Mouse (Mus musculus): ENCODE measurements around the gene Ptprd.

Gene Ptprd

DNA sequence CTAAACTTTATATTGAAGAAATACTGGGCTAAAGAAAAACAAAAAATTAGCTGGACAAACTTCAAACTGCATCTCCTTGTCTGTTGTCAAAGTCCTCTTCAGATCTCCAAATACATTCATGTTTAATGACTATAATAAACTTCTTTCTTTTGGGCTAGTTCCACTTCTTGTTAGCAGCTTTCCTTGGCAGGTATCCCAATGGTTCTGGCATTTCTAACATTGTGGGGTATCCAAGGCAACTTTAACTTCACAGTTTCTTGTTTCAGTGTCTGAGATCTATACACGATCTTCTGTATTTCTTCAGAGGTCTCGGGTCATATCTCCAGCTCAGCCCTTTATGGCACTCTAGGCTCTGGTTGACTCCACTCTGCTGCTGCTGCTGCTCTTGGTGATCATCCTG, 434.5 kb downstream of the Ptprd start:
- no peaks in the 10 kb centered on the region for H3K27me3 ChIP-seq (ENCODE audit: insufficient read depth, low read length)
- no peaks in the 10 kb centered on the region for H3K36me3 ChIP-seq (ENCODE audit: insufficient read depth, low read length)
- TF ChIP-seq POU5F1 (IDR thresholded peaks at IDR 0.05; ENCODE audit: borderline replicate concordance, low read length) = no peak
- no peak for TF ChIP-seq CTCF (conservative IDR thresholded peaks at IDR 0.05; ENCODE audit: low read length)
- TF ChIP-seq NANOG (IDR thresholded peaks at IDR 0.05; ENCODE audit: borderline replicate concordance, low read length) = no peak
- H3K4me1 ChIP-seq (replicated peaks; ENCODE audit: low read depth, low read length) = no peaks in the 10 kb centered on the region
- H3K9me3 ChIP-seq (ENCODE audit: low read length) = no peaks in the 10 kb centered on the region
- H3K4me3 ChIP-seq (replicated peaks; ENCODE audit: low read length) = no peak overlapping the region

DNA sequence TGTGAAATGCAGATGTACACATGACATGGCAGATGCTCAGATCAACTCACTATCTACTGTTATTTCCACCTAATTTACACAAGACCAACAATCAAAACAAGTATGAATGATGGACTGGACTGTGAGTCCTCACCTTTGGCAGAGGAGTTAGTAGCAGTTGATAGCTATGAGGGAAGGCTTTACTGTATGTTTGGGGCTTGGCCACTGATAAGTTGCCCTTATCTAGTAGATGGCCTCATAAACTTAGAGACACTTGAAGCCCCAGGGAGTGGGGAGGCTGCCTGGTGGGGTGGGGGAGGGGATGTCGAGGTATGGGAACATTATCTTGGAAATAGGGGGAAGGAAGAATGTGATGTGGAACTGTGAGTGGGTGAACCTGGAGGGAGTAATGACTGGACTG, 448.0 kb downstream of the Ptprd start:
- Histone ChIP-seq H3K4me1 (replicated peaks; ENCODE audit: low read depth, low read length) (no peaks in the 10 kb centered on the region), H3K36me3 (ENCODE audit: insufficient read depth, low read length) (no peaks in the 10 kb centered on the region), H3K4me3 (replicated peaks; ENCODE audit: low read length) (no peak overlapping the region), H3K9me3 (ENCODE audit: low read length) (no peaks in the 10 kb centered on the region), H3K27me3 (ENCODE audit: insufficient read depth, low read length) (no peaks in the 10 kb centered on the region)
- no peak for TF ChIP-seq POU5F1 (IDR thresholded peaks at IDR 0.05; ENCODE audit: borderline replicate concordance, low read length)
- TF ChIP-seq CTCF (conservative IDR thresholded peaks at IDR 0.05; ENCODE audit: low read length) = no peak
- TF ChIP-seq NANOG (IDR thresholded peaks at IDR 0.05; ENCODE audit: borderline replicate concordance, low read length) = no peak

DNA sequence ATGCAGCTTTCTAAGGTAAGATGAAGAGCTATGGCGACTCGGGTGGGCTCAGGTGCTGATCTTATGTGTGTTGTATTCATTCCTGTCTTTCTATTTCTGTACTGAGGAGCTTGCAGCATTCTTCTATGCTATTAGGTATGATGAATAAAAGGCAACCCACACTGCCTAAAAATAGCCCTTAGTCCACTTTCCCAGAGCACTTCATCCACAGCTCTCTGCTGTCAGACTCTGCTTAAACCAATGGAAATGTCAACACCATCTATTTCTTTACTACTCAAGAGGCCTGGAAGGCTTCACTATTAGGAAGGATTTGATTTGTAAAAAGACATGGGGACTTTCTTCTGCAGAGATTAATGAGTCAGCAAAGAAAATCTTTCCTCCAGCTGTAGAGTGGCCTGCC, 468.4 kb downstream of the Ptprd start:
- TF ChIP-seq NANOG (IDR thresholded peaks at IDR 0.05; ENCODE audit: borderline replicate concordance, low read length) (no peak), POU5F1 (IDR thresholded peaks at IDR 0.05; ENCODE audit: borderline replicate concordance, low read length) (no peak), CTCF (conservative IDR thresholded peaks at IDR 0.05; ENCODE audit: low read length) (no peak)
- Histone ChIP-seq H3K36me3 (ENCODE audit: insufficient read depth, low read length) (no peaks in the 10 kb centered on the region), H3K4me1 (replicated peaks; ENCODE audit: low read depth, low read length) (no peaks in the 10 kb centered on the region), H3K9me3 (ENCODE audit: low read length) (no peaks in the 10 kb centered on the region), H3K27me3 (ENCODE audit: insufficient read depth, low read length) (no peaks in the 10 kb centered on the region), H3K4me3 (replicated peaks; ENCODE audit: low read length) (no peak overlapping the region)

DNA sequence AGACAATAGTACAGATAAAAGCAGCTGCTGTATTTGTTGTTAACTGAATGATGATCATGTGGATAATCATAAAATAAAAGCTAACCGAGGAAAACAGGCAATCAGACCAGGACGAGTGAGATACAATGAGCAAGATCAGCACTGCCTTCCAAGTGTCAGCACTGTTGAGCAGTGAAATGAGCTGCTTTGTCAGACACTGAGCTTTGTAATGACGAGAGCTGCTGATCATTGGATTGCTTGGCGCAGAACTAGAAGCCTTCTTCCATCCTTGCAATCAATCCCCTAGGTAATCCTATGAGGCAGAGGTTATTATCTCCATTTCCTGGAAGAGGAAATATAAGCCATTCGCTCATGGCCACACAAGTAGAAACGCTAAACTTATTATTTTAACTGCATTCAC, 489.9 kb downstream of the Ptprd start:
- H3K4me1 ChIP-seq (replicated peaks; ENCODE audit: low read depth, low read length) = no peaks in the 10 kb centered on the region
- H3K27me3 ChIP-seq (ENCODE audit: insufficient read depth, low read length) = no peaks in the 10 kb centered on the region
- no peaks in the 10 kb centered on the region for H3K36me3 ChIP-seq (ENCODE audit: insufficient read depth, low read length)
- TF ChIP-seq POU5F1 (IDR thresholded peaks at IDR 0.05; ENCODE audit: borderline replicate concordance, low read length) (no peak), CTCF (conservative IDR thresholded peaks at IDR 0.05; ENCODE audit: low read length) (no peak), NANOG (IDR thresholded peaks at IDR 0.05; ENCODE audit: borderline replicate concordance, low read length) (no peak)
- H3K4me3 ChIP-seq (replicated peaks; ENCODE audit: low read length) = no peak overlapping the region
- H3K9me3 ChIP-seq (ENCODE audit: low read length) = no peaks in the 10 kb centered on the region

DNA sequence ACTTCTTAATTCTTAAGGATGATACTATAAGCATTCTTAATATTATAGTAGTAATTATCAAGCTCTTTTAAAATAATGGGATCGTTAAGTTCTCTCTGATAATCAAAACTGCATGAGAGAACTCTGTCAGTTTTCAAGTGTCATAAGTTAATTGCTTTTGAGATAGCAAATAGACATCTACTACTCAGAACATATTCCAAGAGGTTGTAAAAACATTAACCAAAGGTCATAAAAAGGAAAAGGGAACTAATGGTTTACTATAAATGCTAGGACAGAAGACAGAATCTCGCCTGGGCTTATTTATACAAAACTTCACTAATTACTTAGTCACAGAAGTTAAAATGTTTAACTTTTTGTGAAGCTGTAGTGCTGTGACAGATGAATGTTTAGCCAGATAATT, 494.0 kb downstream of the Ptprd start:
- Histone ChIP-seq H3K27me3 (ENCODE audit: insufficient read depth, low read length) (no peaks in the 10 kb centered on the region), H3K9me3 (ENCODE audit: low read length) (no peaks in the 10 kb centered on the region), H3K4me1 (replicated peaks; ENCODE audit: low read depth, low read length) (no peaks in the 10 kb centered on the region), H3K36me3 (ENCODE audit: insufficient read depth, low read length) (no peaks in the 10 kb centered on the region), H3K4me3 (replicated peaks; ENCODE audit: low read length) (no peak overlapping the region)
- no peak for TF ChIP-seq POU5F1 (IDR thresholded peaks at IDR 0.05; ENCODE audit: borderline replicate concordance, low read length)
- TF ChIP-seq CTCF (conservative IDR thresholded peaks at IDR 0.05; ENCODE audit: low read length) = no peak
- no peak for TF ChIP-seq NANOG (IDR thresholded peaks at IDR 0.05; ENCODE audit: borderline replicate concordance, low read length)

DNA sequence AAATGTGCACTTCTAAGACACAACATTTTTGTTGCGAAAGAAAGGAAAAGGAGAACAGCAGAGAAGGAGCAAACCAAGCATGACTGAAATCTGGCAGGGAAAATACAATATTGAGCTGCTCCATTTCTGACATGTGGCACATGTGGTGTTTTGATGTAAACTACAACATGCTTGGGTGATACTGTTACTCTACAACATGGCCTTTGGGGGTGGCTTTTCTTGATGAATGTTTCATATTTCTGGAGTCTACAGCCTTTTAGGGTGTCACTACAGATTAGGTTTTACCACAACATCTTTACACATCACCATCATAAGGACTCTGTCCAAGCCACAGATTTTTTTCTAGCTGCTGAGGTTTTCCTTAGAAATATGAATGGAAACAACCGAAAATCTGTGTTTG, 501.5 kb downstream of the Ptprd start:
- Histone ChIP-seq H3K36me3 (ENCODE audit: insufficient read depth, low read length) (no peaks in the 10 kb centered on the region), H3K9me3 (ENCODE audit: low read length) (no peaks in the 10 kb centered on the region), H3K4me3 (replicated peaks; ENCODE audit: low read length) (no peak overlapping the region), H3K4me1 (replicated peaks; ENCODE audit: low read depth, low read length) (no peaks in the 10 kb centered on the region), H3K27me3 (ENCODE audit: insufficient read depth, low read length) (no peaks in the 10 kb centered on the region)
- TF ChIP-seq CTCF (conservative IDR thresholded peaks at IDR 0.05; ENCODE audit: low read length) (no peak), NANOG (IDR thresholded peaks at IDR 0.05; ENCODE audit: borderline replicate concordance, low read length) (no peak), POU5F1 (IDR thresholded peaks at IDR 0.05; ENCODE audit: borderline replicate concordance, low read length) (no peak)

DNA sequence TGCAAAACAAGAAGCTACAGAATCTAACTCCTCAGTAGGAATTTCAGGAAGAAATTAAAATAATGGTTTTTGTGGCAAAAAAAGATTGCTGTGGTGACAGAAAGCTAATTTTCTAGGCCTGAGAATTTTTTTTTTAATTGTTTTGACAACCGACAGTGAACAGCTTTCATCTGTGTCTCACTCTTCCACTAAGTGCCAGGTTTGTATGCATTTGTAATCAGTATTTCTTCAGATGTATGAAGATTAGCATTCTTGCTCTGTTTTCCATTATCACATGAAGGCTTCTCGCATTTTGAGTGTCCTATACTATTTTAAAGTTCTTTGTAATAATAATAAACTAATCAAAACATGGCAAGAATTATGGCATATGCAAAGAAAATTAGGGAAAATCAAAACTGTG, 513.5 kb downstream of the Ptprd start:
- H3K4me1 ChIP-seq (replicated peaks; ENCODE audit: low read depth, low read length) = no peaks in the 10 kb centered on the region
- H3K27me3 ChIP-seq (ENCODE audit: insufficient read depth, low read length) = no peaks in the 10 kb centered on the region
- no peaks in the 10 kb centered on the region for H3K9me3 ChIP-seq (ENCODE audit: low read length)
- no peaks in the 10 kb centered on the region for H3K36me3 ChIP-seq (ENCODE audit: insufficient read depth, low read length)
- TF ChIP-seq CTCF (conservative IDR thresholded peaks at IDR 0.05; ENCODE audit: low read length) (no peak), POU5F1 (IDR thresholded peaks at IDR 0.05; ENCODE audit: borderline replicate concordance, low read length) (no peak), NANOG (IDR thresholded peaks at IDR 0.05; ENCODE audit: borderline replicate concordance, low read length) (no peak)
- H3K4me3 ChIP-seq (replicated peaks; ENCODE audit: low read length) = no peak overlapping the region

DNA sequence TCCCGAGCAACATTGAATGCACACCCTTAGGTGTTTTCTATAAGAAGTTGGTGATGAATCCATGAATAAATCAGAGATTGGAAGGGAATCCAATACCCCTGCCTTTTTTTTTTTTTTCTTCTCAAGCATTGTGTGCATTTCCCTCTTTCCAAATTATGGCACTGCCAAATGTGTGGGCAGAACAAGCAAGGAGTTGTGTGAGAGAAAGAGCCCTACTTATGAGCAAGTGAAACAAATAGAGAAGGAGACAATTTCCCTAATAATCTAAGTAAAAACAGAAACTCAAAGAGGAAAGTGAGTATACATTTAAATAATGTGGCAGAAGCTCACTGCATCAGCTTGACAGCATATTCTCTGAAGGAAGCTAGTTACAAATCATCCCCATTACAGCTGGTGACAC, 536.0 kb downstream of the Ptprd start:
- Histone ChIP-seq H3K36me3 (ENCODE audit: insufficient read depth, low read length) (no peaks in the 10 kb centered on the region), H3K27me3 (ENCODE audit: insufficient read depth, low read length) (no peaks in the 10 kb centered on the region), H3K9me3 (ENCODE audit: low read length) (no peaks in the 10 kb centered on the region), H3K4me1 (replicated peaks; ENCODE audit: low read depth, low read length) (no peaks in the 10 kb centered on the region), H3K4me3 (replicated peaks; ENCODE audit: low read length) (no peak overlapping the region)
- TF ChIP-seq NANOG (IDR thresholded peaks at IDR 0.05; ENCODE audit: borderline replicate concordance, low read length) (no peak), POU5F1 (IDR thresholded peaks at IDR 0.05; ENCODE audit: borderline replicate concordance, low read length) (no peak), CTCF (conservative IDR thresholded peaks at IDR 0.05; ENCODE audit: low read length) (no peak)

DNA sequence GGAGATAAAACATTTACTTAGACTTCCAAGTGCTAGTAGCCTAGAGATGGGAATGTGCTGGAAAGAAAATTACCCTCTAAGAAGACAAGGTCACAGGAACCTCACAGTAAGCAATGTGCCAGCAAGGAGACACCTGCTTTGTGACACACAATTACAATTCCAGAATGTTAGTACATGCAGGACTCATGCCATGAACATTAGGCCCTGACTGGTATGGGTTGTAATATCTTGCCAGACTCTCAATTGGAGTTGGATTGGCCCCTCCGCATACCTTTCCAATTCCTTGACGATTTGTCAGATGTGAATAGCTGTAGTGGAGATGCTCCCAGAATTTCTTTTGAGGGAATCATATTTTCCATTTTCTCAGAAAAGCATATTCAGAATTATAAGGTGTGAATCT, 547.0 kb downstream of the Ptprd start:
- Histone ChIP-seq H3K36me3 (ENCODE audit: insufficient read depth, low read length) (no peaks in the 10 kb centered on the region), H3K9me3 (ENCODE audit: low read length) (no peaks in the 10 kb centered on the region), H3K27me3 (ENCODE audit: insufficient read depth, low read length) (no peaks in the 10 kb centered on the region), H3K4me3 (replicated peaks; ENCODE audit: low read length) (no peak overlapping the region), H3K4me1 (replicated peaks; ENCODE audit: low read depth, low read length) (no peaks in the 10 kb centered on the region)
- TF ChIP-seq CTCF (conservative IDR thresholded peaks at IDR 0.05; ENCODE audit: low read length) (no peak), NANOG (IDR thresholded peaks at IDR 0.05; ENCODE audit: borderline replicate concordance, low read length) (no peak), POU5F1 (IDR thresholded peaks at IDR 0.05; ENCODE audit: borderline replicate concordance, low read length) (no peak)
